Comparison of ENCODE assay signal across 1 mouse cellular context in the genomic region with DNA sequence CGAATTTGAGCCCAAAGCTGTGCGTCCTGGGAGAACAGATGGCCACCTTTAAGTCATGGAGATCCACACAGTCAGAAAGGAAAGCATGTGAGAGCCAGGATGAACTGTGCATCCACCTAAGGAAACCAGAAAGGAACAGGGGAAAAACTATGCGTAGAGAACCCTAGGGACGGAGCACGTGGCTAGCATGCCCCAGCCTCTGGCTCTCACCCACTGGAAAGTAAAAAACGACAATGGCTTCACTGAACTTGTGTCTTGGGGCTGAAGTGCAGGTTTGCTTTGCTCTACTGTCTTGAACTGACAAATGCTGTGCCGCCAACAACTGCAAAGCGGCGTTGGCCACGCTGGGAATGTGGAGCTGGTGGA.
TF ChIP-seq lines count a peak whose summit lies in the region.

No protein-coding gene starts in this region.

TF ChIP-seq in CH12.LX, 34 proteins besides CTCF, POLR2A, EP300 and RAD21 (continued from another document):
- no peak for TF ChIP-seq TCF12 (IDR thresholded peaks at IDR 0.05; ENCODE audit: low read depth, low read length)
- TF ChIP-seq ZNF384 (IDR thresholded peaks at IDR 0.05; ENCODE audit: low read depth, low read length) = no peak
- TF ChIP-seq SIN3A (IDR thresholded peaks at IDR 0.05; ENCODE audit: low read length) = no peak
- no peak for TF ChIP-seq USF2 (conservative IDR thresholded peaks at IDR 0.05; ENCODE audit: low read depth, low read length)
TF ChIP-seq in CH12.LX: peak in this region for 5.
